Mouse (Mus musculus): ENCODE measurements around the gene Daxx. TPM values are rescaled to one million over a fixed set of nuclear protein-coding genes. Genes with fewer than 3 reads are reported as not detected.
"Not testable (repeated sequence)": the region's sequence is repeated elsewhere in the genome, so short reads cannot be mapped to it uniquely, and the experiment has no call there.

Gene Daxx
- polyA plus RNA-seq, 1 experiment, result 56.8 TPM

- H3K27ac ChIP-seq (ENCODE audit: insufficient read depth, low read length), result no peak within 1 kb of the TSS
- H3K4me3 ChIP-seq (ENCODE audit: extremely low read depth, insufficient read depth, insufficient read length), result peak within 1 kb of the TSS; percentile 74
Observed at GRCm38 (mm10) chr17:33890533-33891059, 18.6 kb upstream of the Daxx start, which contains the start of gene Kifc1. Kifc1 (minus strand) TSS chr17:33890661.

GRCm38 (mm10) chr17:33891357-33891756 is 17.9 kb upstream of the Daxx start:
- Histone ChIP-seq H3K27me3 (ENCODE audit: control insufficient read depth, insufficient read depth, low read length) (no peaks in the 10 kb centered on the region), H3K4me3 (ENCODE audit: extremely low read depth, insufficient read depth, insufficient read length) (no peak overlapping the region), H3K36me3 (ENCODE audit: control insufficient read depth, insufficient read depth, low read length) (no peaks in the 10 kb centered on the region), H3K27ac (ENCODE audit: insufficient read depth, low read length) (no peak overlapping the region), H3K4me1 (ENCODE audit: control insufficient read depth, insufficient read depth, insufficient read length) (no peaks in the 10 kb centered on the region; the same call in 1 of the 2 replicates)
- TF ChIP-seq POLR2A (IDR thresholded peaks at IDR 0.05; ENCODE audit: low read depth, low read length), result no peak
- TF ChIP-seq CTCF (IDR thresholded peaks at IDR 0.05; ENCODE audit: extremely low read depth, insufficient read depth, insufficient read length, insufficient replicate concordance), result no peak
- DNase-seq (ENCODE audit: low read depth in 1 of 2, low spot score in 2 of 2), result no peak
- WGBS, result 74% methylated on average over 2 of the region's 2 CpGs

More at GRCm38 (mm10) chr17:33890533-33891059, 18.6 kb upstream of the Daxx start, which contains the start of gene Kifc1:
- under 1% methylated on average over 49 of the region's 49 CpGs for WGBS
- TF ChIP-seq POLR2A (IDR thresholded peaks at IDR 0.05; ENCODE audit: low read depth, low read length), result no peak
- TF ChIP-seq CTCF (IDR thresholded peaks at IDR 0.05; ENCODE audit: extremely low read depth, insufficient read depth, insufficient read length, insufficient replicate concordance), result peak; percentile 99
- DNase-seq (ENCODE audit: low read depth in 1 of 2, low spot score in 2 of 2), result peak; percentile 98 to 99
- no peaks in the 10 kb centered on the region; the same call in 1 of the 2 replicates for H3K36me3 ChIP-seq (ENCODE audit: control insufficient read depth, insufficient read depth, low read length)
- no peaks in the 10 kb centered on the region for H3K27me3 ChIP-seq (ENCODE audit: control insufficient read depth, insufficient read depth, low read length)
- H3K4me1 ChIP-seq (ENCODE audit: control insufficient read depth, insufficient read depth, insufficient read length), result no peaks in the 10 kb centered on the region; the same call in 1 of the 2 replicates

- H3K36me3 ChIP-seq (ENCODE audit: control insufficient read depth, insufficient read depth, low read length); DNase-seq (ENCODE audit: low read depth in 1 of 2, low spot score in 2 of 2); H3K4me3 ChIP-seq (ENCODE audit: extremely low read depth, insufficient read depth, insufficient read length); H3K27ac ChIP-seq (ENCODE audit: insufficient read depth, low read length); H3K27me3 ChIP-seq (ENCODE audit: control insufficient read depth, insufficient read depth, low read length); H3K4me1 ChIP-seq (ENCODE audit: control insufficient read depth, insufficient read depth, insufficient read length): not testable (repeated sequence)
- WGBS, result 62% methylated on average over 6 of the region's 6 CpGs
Observed at GRCm38 (mm10) chr17:33891892-33892291, 17.3 kb upstream of the Daxx start.

- H3K27ac ChIP-seq (ENCODE audit: insufficient read depth, low read length), result no peak overlapping the region
- H3K27me3 ChIP-seq (ENCODE audit: control insufficient read depth, insufficient read depth, low read length), result no peaks in the 10 kb centered on the region
- TF ChIP-seq CTCF (IDR thresholded peaks at IDR 0.05; ENCODE audit: extremely low read depth, insufficient read depth, insufficient read length, insufficient replicate concordance) (no peak), POLR2A (IDR thresholded peaks at IDR 0.05; ENCODE audit: low read depth, low read length) (no peak)
- no peaks in the 10 kb centered on the region; the same call in 1 of the 2 replicates for H3K4me1 ChIP-seq (ENCODE audit: control insufficient read depth, insufficient read depth, insufficient read length)
- H3K36me3 ChIP-seq (ENCODE audit: control insufficient read depth, insufficient read depth, low read length), result no peaks in the 10 kb centered on the region
- no peak for DNase-seq (ENCODE audit: low read depth in 1 of 2, low spot score in 2 of 2)
- no peak overlapping the region for H3K4me3 ChIP-seq (ENCODE audit: extremely low read depth, insufficient read depth, insufficient read length)
- 72% methylated on average over 7 of the region's 7 CpGs for WGBS
Observed at GRCm38 (mm10) chr17:33892429-33892828, 16.8 kb upstream of the Daxx start.

- H3K27me3 ChIP-seq (ENCODE audit: control insufficient read depth, insufficient read depth, low read length); H3K4me1 ChIP-seq (ENCODE audit: control insufficient read depth, insufficient read depth, insufficient read length); H3K36me3 ChIP-seq (ENCODE audit: control insufficient read depth, insufficient read depth, low read length); DNase-seq (ENCODE audit: low read depth in 1 of 2, low spot score in 2 of 2); H3K27ac ChIP-seq (ENCODE audit: insufficient read depth, low read length); H3K4me3 ChIP-seq (ENCODE audit: extremely low read depth, insufficient read depth, insufficient read length): not testable (repeated sequence)
- 81% methylated on average over 4 of the region's 4 CpGs for WGBS
Observed at GRCm38 (mm10) chr17:33893011-33893410, 16.2 kb upstream of the Daxx start.

- 47% methylated on average over 6 of the region's 6 CpGs for WGBS
- H3K27ac ChIP-seq (ENCODE audit: insufficient read depth, low read length), result no peak overlapping the region
- no peak for TF ChIP-seq POLR2A (IDR thresholded peaks at IDR 0.05; ENCODE audit: low read depth, low read length)
- TF ChIP-seq CTCF (IDR thresholded peaks at IDR 0.05; ENCODE audit: extremely low read depth, insufficient read depth, insufficient read length, insufficient replicate concordance), result peak; percentile 57; the same call in 1 of the 2 replicates
- H3K4me3 ChIP-seq (ENCODE audit: extremely low read depth, insufficient read depth, insufficient read length), result no peak overlapping the region
- no peaks in the 10 kb centered on the region for H3K27me3 ChIP-seq (ENCODE audit: control insufficient read depth, insufficient read depth, low read length)
- DNase-seq (ENCODE audit: low read depth in 1 of 2, low spot score in 2 of 2), result peak; percentile 30 to 68
- no peaks in the 10 kb centered on the region for H3K36me3 ChIP-seq (ENCODE audit: control insufficient read depth, insufficient read depth, low read length)
- no peaks in the 10 kb centered on the region; the same call in 1 of the 2 replicates for H3K4me1 ChIP-seq (ENCODE audit: control insufficient read depth, insufficient read depth, insufficient read length)
Observed at GRCm38 (mm10) chr17:33897114-33897794, 12.0 kb upstream of the Daxx start.

- H3K27ac ChIP-seq (ENCODE audit: insufficient read depth, low read length); H3K27me3 ChIP-seq (ENCODE audit: control insufficient read depth, insufficient read depth, low read length); DNase-seq (ENCODE audit: low read depth in 1 of 2, low spot score in 2 of 2); H3K4me1 ChIP-seq (ENCODE audit: control insufficient read depth, insufficient read depth, insufficient read length); H3K4me3 ChIP-seq (ENCODE audit: extremely low read depth, insufficient read depth, insufficient read length); H3K36me3 ChIP-seq (ENCODE audit: control insufficient read depth, insufficient read depth, low read length): not testable (repeated sequence)
- WGBS, result 83% methylated on average over 4 of the region's 4 CpGs
Observed at GRCm38 (mm10) chr17:33898193-33898592, 11.0 kb upstream of the Daxx start.
